Mouse (Mus musculus): ENCODE results near the gene Rpl26.
"Not testable (repeated sequence)": the region's sequence is repeated elsewhere in the genome, so short reads cannot be mapped to it uniquely, and the experiment has no call there.

The Rpl26 gene

GRCm38 (mm10) chr11:68924749-68925148 lies 23.4 kb downstream of the Rpl26 start:
- no peak for DNase-seq

GRCm38 (mm10) chr11:68926981-68927380 lies 25.6 kb downstream of the Rpl26 start, which contains the start of gene Odf4:
TSS of gene Odf4 (minus strand) at chr11:68927081.
- no peak for DNase-seq

GRCm38 (mm10) chr11:68929947-68930346 lies 28.6 kb downstream of the Rpl26 start:
- DNase-seq = no peak

- no peak for DNase-seq
These were observed 32.6 kb downstream of the Rpl26 start for GRCm38 (mm10) chr11:68933885-68934507.

GRCm38 (mm10) chr11:68936951-68937350 lies 35.6 kb downstream of the Rpl26 start:
- not testable (repeated sequence) for DNase-seq

- DNase-seq = peak; percentile 83 to 87
These were observed 38.3 kb downstream of the Rpl26 start for GRCm38 (mm10) chr11:68939451-68940304.

- DNase-seq = peak in 1 of 2 experiments; percentile 18
These were observed 39.1 kb downstream of the Rpl26 start for GRCm38 (mm10) chr11:68940516-68940915.

GRCm38 (mm10) chr11:68942731-68943130 lies 41.3 kb downstream of the Rpl26 start:
- no peak for DNase-seq

GRCm38 (mm10) chr11:68945245-68945644 lies 43.9 kb downstream of the Rpl26 start:
- DNase-seq = no peak

GRCm38 (mm10) chr11:68946001-68946400 lies 44.6 kb downstream of the Rpl26 start:
- no peak for DNase-seq

- DNase-seq = peak in 1 of 2 experiments; percentile 24
These were observed 45.5 kb downstream of the Rpl26 start for GRCm38 (mm10) chr11:68946806-68947440.

GRCm38 (mm10) chr11:68947542-68947993 lies 46.2 kb downstream of the Rpl26 start:
- DNase-seq = peak; percentile 49 to 55

GRCm38 (mm10) chr11:68953903-68954302 lies 52.5 kb downstream of the Rpl26 start:
- DNase-seq = no peak

- no peak for DNase-seq
These were observed 53.0 kb downstream of the Rpl26 start for GRCm38 (mm10) chr11:68954408-68954807.

- no peak for DNase-seq
These were observed 54.1 kb downstream of the Rpl26 start for GRCm38 (mm10) chr11:68955473-68955872.

- no peak for DNase-seq
These were observed 54.7 kb downstream of the Rpl26 start for GRCm38 (mm10) chr11:68956107-68956506.

Data from cerebellum, postnatal 36 days (tissue).